Mouse (Mus musculus) hindbrain, embryonic 11.5 days (tissue): Measurements from ENCODE around the gene Ptprd. TPM values are rescaled to one million over a fixed set of nuclear protein-coding genes. Genes with fewer than 3 reads are reported as not detected.

Experiments
- ATAC-seq: fragments of 200-750 bp; cut with Nextera tagmentation; 2 replicates; pipeline ENCODE4 v1.8.0; 2017; ENCODE audit warnings: mild to moderate bottlenecking, moderate TSS enrichment, moderate library complexity; ENCODE audit not compliant: low FRiP score
- DNase-seq: peaks from one replicate; pipeline ENCODE4 v3.0.0-alpha.2; 2015; ENCODE audit warnings: low spot score
- H3K27ac ChIP-seq: fragments of 300-500 bp; sonication (generic); 2 replicates; pipeline ENCODE4 v1.5.1; 2014; ENCODE audit warnings: mild to moderate bottlenecking, low read depth, low read length
- H3K27me3 ChIP-seq: fragments of 300-500 bp; sonication (generic); 2 replicates; pipeline ENCODE4 v1.6.1; 2014; ENCODE audit warnings: mild to moderate bottlenecking, low read length, moderate library complexity, mixed read lengths; ENCODE audit not compliant: control insufficient read depth, insufficient read depth
- H3K36me3 ChIP-seq: fragments of 300-500 bp; sonication (generic); 2 replicates; pipeline ENCODE4 v1.6.1; 2014; ENCODE audit warnings: mild to moderate bottlenecking, low read length, moderate library complexity, mixed read lengths; ENCODE audit not compliant: control insufficient read depth, insufficient read depth
- H3K4me1 ChIP-seq: fragments of 300-500 bp; sonication (generic); replicated peaks from 2 replicates; pipeline ENCODE4 v1.6.1; 2014; ENCODE audit warnings: low read length, mixed read lengths; ENCODE audit not compliant: control insufficient read depth, insufficient read depth
- H3K4me2 ChIP-seq: fragments of 300-500 bp; sonication (generic); replicated peaks from 2 replicates; pipeline ENCODE4 v1.6.1; 2014; ENCODE audit warnings: mild to moderate bottlenecking, low read depth, low read length
- H3K4me3 ChIP-seq: fragments of 300-500 bp; sonication (generic); 2 replicates; pipeline ENCODE4 v1.5.1; 2014; ENCODE audit warnings: low read depth, low read length
- H3K9ac ChIP-seq: fragments of 300-500 bp; sonication (generic); 2 replicates; pipeline ENCODE4 v1.6.1; 2014; ENCODE audit warnings: low read depth, low read length
- H3K9me3 ChIP-seq: fragments of 300-500 bp; sonication (generic); 2 replicates; pipeline ENCODE4 v1.6.1; 2016; ENCODE audit warnings: low read length; ENCODE audit not compliant: control insufficient read depth
- WGBS: fragments of 180-500 bp; shearing (Covaris S2); extraction: QIAGEN DNeasy Blood & Tissue Kit; methylation state at CpG from one replicate; pipeline ENCODE4 v1.1.7; 2014; 5-methylcytosine and 5-hydroxymethylcytosine counted together
- polyA plus RNA-seq: library from polyadenylated mRNA; unstranded; fragments of >200 nt; fragmentation: Nextera tagmentation; extraction: Ambion mirVana; gene quantifications from 2 replicates; pipeline ENCODE4 v1.2.1, GENCODE M21; 2014

Ptprd gene
- polyA plus RNA-seq, 1 experiment from 2014 or later = 31.7 TPM

- 84% methylated on average over 6 of the region's 6 CpGs for WGBS
- no peak for ATAC-seq
- Histone ChIP-seq H3K4me2 (no peak overlapping the region), H3K4me1 (no peaks in the 10 kb centered on the region), H3K4me3 (no peak overlapping the region), H3K27me3 (no peaks in the 10 kb centered on the region), H3K9ac (no peak overlapping the region), H3K36me3 (no peaks in the 10 kb centered on the region), H3K27ac (no peak overlapping the region), H3K9me3 (no peaks in the 10 kb centered on the region)
- no peak for DNase-seq
These were observed 1270.1 kb downstream of the Ptprd start for GRCm38 (mm10) chr4:76941382-76942360.

- Histone ChIP-seq H3K4me1 (no peaks in the 10 kb centered on the region), H3K4me3 (no peak overlapping the region), H3K27ac (no peak overlapping the region), H3K36me3 (no peaks in the 10 kb centered on the region), H3K4me2 (no peak overlapping the region), H3K27me3 (no peaks in the 10 kb centered on the region), H3K9ac (no peak overlapping the region), H3K9me3 (no peaks in the 10 kb centered on the region)
- ATAC-seq (no peak), DNase-seq (no peak)
- 70% methylated on average over 2 of the region's 2 CpGs for WGBS
These were observed 1280.2 kb downstream of the Ptprd start for GRCm38 (mm10) chr4:76931559-76931958.

GRCm38 (mm10) chr4:76913532-76914150 lies 1298.1 kb downstream of the Ptprd start:
- no peaks in the 10 kb centered on the region for H3K36me3 ChIP-seq
- DNase-seq = no peak
- no peak overlapping the region for H3K9ac ChIP-seq
- no peaks in the 10 kb centered on the region for H3K27me3 ChIP-seq
- H3K27ac ChIP-seq = no peak overlapping the region
- H3K4me2 ChIP-seq = no peak overlapping the region
- WGBS = 75% methylated on average over 5 of the region's 5 CpGs
- H3K9me3 ChIP-seq = no peaks in the 10 kb centered on the region
- no peaks in the 10 kb centered on the region for H3K4me1 ChIP-seq
- no peak for ATAC-seq
- H3K4me3 ChIP-seq = no peak overlapping the region

- Histone ChIP-seq H3K27ac (no peak overlapping the region), H3K9me3 (no peaks in the 10 kb centered on the region), H3K27me3 (no peaks in the 10 kb centered on the region), H3K4me3 (no peak overlapping the region), H3K9ac (no peak overlapping the region), H3K4me2 (no peak overlapping the region), H3K4me1 (no peaks in the 10 kb centered on the region), H3K36me3 (no peaks in the 10 kb centered on the region)
- ATAC-seq (no peak), DNase-seq (no peak)
- WGBS = 7% methylated on average over 1 of the region's 1 CpGs
These were observed 1310.1 kb downstream of the Ptprd start for GRCm38 (mm10) chr4:76901692-76902091.

- no peak overlapping the region for H3K4me3 ChIP-seq
- no peaks in the 10 kb centered on the region for H3K4me1 ChIP-seq
- H3K27ac ChIP-seq = no peak overlapping the region
- 85% methylated on average over 1 of the region's 1 CpGs for WGBS
- ATAC-seq (no peak), DNase-seq (no peak)
- no peaks in the 10 kb centered on the region for H3K9me3 ChIP-seq
- no peaks in the 10 kb centered on the region for H3K36me3 ChIP-seq
- no peaks in the 10 kb centered on the region for H3K27me3 ChIP-seq
- no peak overlapping the region for H3K9ac ChIP-seq
- H3K4me2 ChIP-seq = no peak overlapping the region
These were observed 1322.1 kb downstream of the Ptprd start for GRCm38 (mm10) chr4:76889669-76890068.

GRCm38 (mm10) chr4:76881610-76882009 lies 1330.2 kb downstream of the Ptprd start:
- Histone ChIP-seq H3K9ac (no peak overlapping the region), H3K27ac (no peak overlapping the region), H3K4me1 (no peaks in the 10 kb centered on the region), H3K36me3 (no peaks in the 10 kb centered on the region), H3K4me3 (no peak overlapping the region), H3K9me3 (no peaks in the 10 kb centered on the region), H3K4me2 (no peak overlapping the region), H3K27me3 (no peaks in the 10 kb centered on the region)
- WGBS = 65% methylated on average over 3 of the region's 3 CpGs
- ATAC-seq = no peak
- no peak for DNase-seq

GRCm38 (mm10) chr4:76870971-76871370 lies 1340.8 kb downstream of the Ptprd start:
- no peaks in the 10 kb centered on the region for H3K27me3 ChIP-seq
- no peaks in the 10 kb centered on the region for H3K36me3 ChIP-seq
- 100% methylated on average over 1 of the region's 1 CpGs for WGBS
- no peak for ATAC-seq
- DNase-seq = no peak
- H3K4me3 ChIP-seq = no peak overlapping the region
- no peaks in the 10 kb centered on the region for H3K9me3 ChIP-seq
- no peaks in the 10 kb centered on the region for H3K4me1 ChIP-seq
- H3K4me2 ChIP-seq = no peak overlapping the region
- H3K27ac ChIP-seq = no peak overlapping the region
- H3K9ac ChIP-seq = no peak overlapping the region

GRCm38 (mm10) chr4:76865585-76865984 lies 1346.2 kb downstream of the Ptprd start:
- WGBS = 73% methylated on average over 3 of the region's 3 CpGs
- no peak for DNase-seq
- Histone ChIP-seq H3K9me3 (no peaks in the 10 kb centered on the region), H3K27me3 (no peaks in the 10 kb centered on the region), H3K4me2 (no peak overlapping the region), H3K4me3 (no peak overlapping the region), H3K9ac (no peak overlapping the region), H3K4me1 (no peaks in the 10 kb centered on the region), H3K36me3 (no peaks in the 10 kb centered on the region), H3K27ac (no peak overlapping the region)
- no peak; the same call in 1 of the 2 replicates for ATAC-seq

- Histone ChIP-seq H3K9me3 (no peaks in the 10 kb centered on the region), H3K4me3 (no peak overlapping the region), H3K27me3 (no peaks in the 10 kb centered on the region), H3K4me1 (no peaks in the 10 kb centered on the region), H3K9ac (no peak overlapping the region), H3K27ac (no peak overlapping the region), H3K4me2 (no peak overlapping the region), H3K36me3 (no peaks in the 10 kb centered on the region)
- DNase-seq = no peak
- no peak for ATAC-seq
- WGBS = 90% methylated on average over 7 of the region's 7 CpGs
These were observed 1365.5 kb downstream of the Ptprd start for GRCm38 (mm10) chr4:76846265-76846664.
